ENCODE assay signal across 22 mouse cellular contexts in the genomic region with DNA sequence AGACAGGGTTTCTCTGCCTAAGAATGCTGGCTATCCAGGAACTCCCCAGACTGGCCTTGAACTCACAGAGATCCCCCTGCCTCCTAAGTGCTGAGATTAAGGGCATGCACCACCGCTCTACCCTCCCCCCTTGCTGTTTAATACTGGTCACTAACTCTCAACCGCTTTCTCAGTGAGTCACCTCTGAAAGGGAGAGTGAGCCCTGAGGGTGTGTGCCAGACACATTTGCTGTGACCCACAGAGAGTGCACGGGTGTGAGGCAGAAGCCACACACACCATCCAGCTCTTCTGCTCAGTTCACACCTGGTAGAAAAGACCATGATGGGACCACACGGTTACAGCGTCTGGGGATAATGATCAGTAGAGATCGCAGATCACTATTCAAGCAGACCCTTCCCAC. TPM values are rescaled to one million over a fixed set of nuclear protein-coding genes. Genes with fewer than 3 reads are reported as not detected.
DNase-seq lines count a peak whose midpoint lies in the region; ATAC-seq and TF ChIP-seq lines count a peak whose summit lies in the region.
"Had no signal": no experiment of that assay in that cellular context is flagged by ENCODE, and none has a peak within 500 bp of the region (broad histone marks: within the 10 kb centered on the region; RNA-seq: fewer than 3 reads in every experiment).

No protein-coding gene starts in this region.

- no peak overlapping the region for H3K4me3 ChIP-seq in heart, embryonic 14.5 days (ENCODE audit: control insufficient read depth in 1 of 2, insufficient read depth in 1 of 2, low read depth in 1 of 2, low read length in 2 of 2)
- no peak overlapping the region for H3K4me3 ChIP-seq in heart, embryonic 11.5 days (ENCODE audit: low read depth, low read length)
- H3K4me3 ChIP-seq in stomach, postnatal 0 days (ENCODE audit: low read depth, low read length), result no peak overlapping the region
- H3K4me3 ChIP-seq in limb, embryonic 10.5 days, result no peak overlapping the region
- H3K4me3 ChIP-seq: embryonic facial prominence, embryonic 13.5 days; forebrain, embryonic 12.5 days; heart, embryonic 10.5 days; hindbrain, embryonic 12.5 days had no signal

- no peak overlapping the region for H3K27ac ChIP-seq in heart, embryonic 14.5 days (replicated peaks in 1 of 2; ENCODE audit: control insufficient read depth in 1 of 2, insufficient read depth in 1 of 2, low read depth in 2 of 2, low read length in 2 of 2)
- H3K27ac ChIP-seq in heart, embryonic 11.5 days (ENCODE audit: low read depth, low read length), result no peak overlapping the region
- H3K27ac ChIP-seq in stomach, postnatal 0 days (replicated peaks), result no peak overlapping the region
- H3K27ac ChIP-seq in limb, embryonic 10.5 days, result no peak overlapping the region
- H3K27ac ChIP-seq: embryonic facial prominence, embryonic 13.5 days; forebrain, embryonic 12.5 days; heart, embryonic 10.5 days; hindbrain, embryonic 12.5 days had no signal

- WGBS in heart, embryonic 14.5 days, result 81% methylated on average over 6 of the region's 6 CpGs
- 86% methylated on average over 6 of the region's 6 CpGs for WGBS in heart, embryonic 11.5 days (ENCODE audit: insufficient replicate concordance)
- 78% methylated on average over 6 of the region's 6 CpGs for WGBS in stomach, postnatal 0 days
- WGBS in limb, embryonic 10.5 days, result 89% methylated on average over 6 of the region's 6 CpGs

- in situ Hi-C loops in Patski (cut with MboI; ENCODE audit: low pct_unique_long_range_greater_than_20kb), result no loop called here

- DNase-seq in 3T3-L1 (ENCODE audit: low read depth, low spot score) (peak; percentile 80), Patski (ENCODE audit: low read depth, low spot score) (no peak)
- no peak for DNase-seq in stomach, postnatal 0 days (ENCODE audit: low spot score)
- no peak for DNase-seq in limb, embryonic 10.5 days (ENCODE audit: low spot score)
- DNase-seq in spleen, postnatal 36 days (ENCODE audit: low spot score in 2 of 2), result no peak
- DNase-seq: adrenal gland, postnatal 25 days; B cell, adult 2 months; cerebellum, adult 18-20 months; cerebellum, postnatal 36 days; forebrain, postnatal 0 days; gastrocnemius, postnatal 14 days; kidney, adult 18-20 months had no signal

- 0 out of 2 replicates have a peak, but pooled peaks have one; percentile 16 for ATAC-seq in heart, embryonic 14.5 days (ENCODE audit: insufficient number of reproducible peaks, insufficient read depth, low FRiP score, low read depth)
- no peak for ATAC-seq in heart, embryonic 11.5 days (replicated peaks; ENCODE audit: insufficient number of reproducible peaks, low FRiP score, low TSS enrichment)
- peak; percentile 55 for ATAC-seq in Patski
- ATAC-seq in stomach, postnatal 0 days (ENCODE audit: low FRiP score, low TSS enrichment), result peak; percentile 72
- ATAC-seq: CD4-positive, CD25-positive, alpha-beta regulatory T cell, adult 4 months; forebrain, postnatal 0 days; hindbrain, embryonic 16.5 days; inflammation-experienced regulatory T-cells, adult 6 months had no signal

- POLR2A ChIA-PET in Patski (lab: Charles Lee), result no interaction called here

- no peak overlapping the region for H3K4me2 ChIP-seq in heart, embryonic 14.5 days (ENCODE audit: low read length)
- H3K4me2 ChIP-seq in heart, embryonic 11.5 days, result no peak overlapping the region
- H3K4me2 ChIP-seq in stomach, postnatal 0 days (replicated peaks; ENCODE audit: low read depth), result no peak overlapping the region
- H3K4me2 ChIP-seq: embryonic facial prominence, embryonic 13.5 days; forebrain, embryonic 12.5 days; hindbrain, embryonic 12.5 days had no signal

- H3K9me3 ChIP-seq in heart, embryonic 14.5 days (ENCODE audit: control insufficient read depth, low read length), result no peaks in the 10 kb centered on the region
- H3K9me3 ChIP-seq in heart, embryonic 11.5 days (replicated peaks; ENCODE audit: control insufficient read depth, low read length), result no peaks in the 10 kb centered on the region
- no peaks in the 10 kb centered on the region for H3K9me3 ChIP-seq in stomach, postnatal 0 days (ENCODE audit: control insufficient read depth, low read length)
- no peaks in the 10 kb centered on the region for H3K9me3 ChIP-seq in limb, embryonic 10.5 days (replicated peaks)
- H3K9me3 ChIP-seq: embryonic facial prominence, embryonic 13.5 days; forebrain, embryonic 12.5 days; G1E; heart, embryonic 10.5 days; hindbrain, embryonic 12.5 days had no signal

- CTCF ChIA-PET in Patski (lab: Charles Lee), result no interaction called here

- TF ChIP-seq CTCF in Patski (IDR thresholded peaks at IDR 0.05), result no peak
- no peak for TF ChIP-seq CTCF in stomach, postnatal 0 days (IDR thresholded peaks at IDR 0.05; ENCODE audit: low read depth)

- peaks cover 6 to 10% of the 10 kb centered on the region in 2 experiments for H3K4me1 ChIP-seq in heart, embryonic 14.5 days (ENCODE audit: control insufficient read depth in 2 of 2, insufficient read depth in 2 of 2, low read length in 2 of 2)
- H3K4me1 ChIP-seq in heart, embryonic 11.5 days (ENCODE audit: control insufficient read depth, insufficient read depth, low read length), result peaks cover 12% of the 10 kb centered on the region
- peaks cover 5% of the 10 kb centered on the region; the same call in 1 of the 2 replicates for H3K4me1 ChIP-seq in stomach, postnatal 0 days (replicated peaks; ENCODE audit: control insufficient read depth, insufficient read depth)
- H3K4me1 ChIP-seq in limb, embryonic 10.5 days, result peaks cover 23% of the 10 kb centered on the region

- H3K9ac ChIP-seq in heart, embryonic 14.5 days (ENCODE audit: low read length), result no peak overlapping the region
- no peak overlapping the region for H3K9ac ChIP-seq in heart, embryonic 11.5 days (ENCODE audit: low read depth, low read length)
- no peak overlapping the region for H3K9ac ChIP-seq in stomach, postnatal 0 days (ENCODE audit: low read length)
- H3K9ac ChIP-seq: embryonic facial prominence, embryonic 13.5 days; forebrain, embryonic 12.5 days; forebrain, postnatal 0 days; hindbrain, embryonic 12.5 days had no signal

- no peak for TF ChIP-seq EP300 in stomach, postnatal 0 days (optimal IDR thresholded peaks at IDR 0.05)

- peaks cover 28% of the 10 kb centered on the region for H3K36me3 ChIP-seq in heart, embryonic 14.5 days (ENCODE audit: control insufficient read depth, insufficient read depth, low read length)
- H3K36me3 ChIP-seq in heart, embryonic 11.5 days (ENCODE audit: control insufficient read depth, insufficient read depth, low read length), result no peaks in the 10 kb centered on the region; the same call in 1 of the 2 replicates
- no peaks in the 10 kb centered on the region; the same call in 1 of the 2 replicates for H3K36me3 ChIP-seq in stomach, postnatal 0 days (ENCODE audit: control insufficient read depth, insufficient read depth, low read length)
- peaks cover 85% of the 10 kb centered on the region for H3K36me3 ChIP-seq in limb, embryonic 10.5 days

- no peaks in the 10 kb centered on the region for H3K27me3 ChIP-seq in heart, embryonic 14.5 days (ENCODE audit: control insufficient read depth, insufficient read depth, low read length)
- no peaks in the 10 kb centered on the region for H3K27me3 ChIP-seq in heart, embryonic 11.5 days (ENCODE audit: control insufficient read depth, insufficient read depth, low read length)
- no peaks in the 10 kb centered on the region for H3K27me3 ChIP-seq in Patski
- no peaks in the 10 kb centered on the region for H3K27me3 ChIP-seq in stomach, postnatal 0 days (ENCODE audit: control insufficient read depth, insufficient read depth, low read length)
- no peaks in the 10 kb centered on the region for H3K27me3 ChIP-seq in limb, embryonic 10.5 days (ENCODE audit: low read depth, poor library complexity, severe bottlenecking)
- H3K27me3 ChIP-seq: embryonic facial prominence, embryonic 13.5 days; forebrain, embryonic 12.5 days; hindbrain, embryonic 12.5 days had no signal

RNA-seq across cellular contexts. Expression of gene Ppp2r5d, which starts 6.4 kb away (rescaled TPM):
- 42.7 and 46.3 TPM in 2 replicates for polyA plus RNA-seq in heart, embryonic 14.5 days (2014; fragmentation: Nextera tagmentation; extraction: Ambion mirVana)
- polyA plus RNA-seq in heart, embryonic 11.5 days (2014; fragmentation: Nextera tagmentation; extraction: Ambion mirVana), result 52.5 and 63.6 TPM in 2 replicates
- polyA plus RNA-seq in Patski (2021), result 87.8 TPM
- polyA plus RNA-seq in stomach, postnatal 0 days (2015; fragmentation: Nextera tagmentation; extraction: Ambion mirVana), result 27.2 and 30.3 TPM in 2 replicates
- 152 and 160 TPM in 2 replicates for polyA plus RNA-seq in limb, embryonic 10.5 days (2016; fragmentation: Nextera tagmentation; extraction: Ambion mirVana)

RNA-seq across cellular contexts. Expression of gene Pex6, which starts 12.7 kb away (rescaled TPM):
- 10.4 and 10.5 TPM in 2 replicates for polyA plus RNA-seq in heart, embryonic 14.5 days (2014; fragmentation: Nextera tagmentation; extraction: Ambion mirVana)
- 9.0 and 9.7 TPM in 2 replicates for polyA plus RNA-seq in heart, embryonic 11.5 days (2014; fragmentation: Nextera tagmentation; extraction: Ambion mirVana)
- polyA plus RNA-seq in Patski (2021), result 39.9 TPM
- polyA plus RNA-seq in stomach, postnatal 0 days (2015; fragmentation: Nextera tagmentation; extraction: Ambion mirVana), result 9.8 and 11.8 TPM in 2 replicates
- 24.6 and 26.9 TPM in 2 replicates for polyA plus RNA-seq in limb, embryonic 10.5 days (2016; fragmentation: Nextera tagmentation; extraction: Ambion mirVana)

RNA-seq across cellular contexts. Expression of gene Klhdc3, which starts 17.8 kb away (rescaled TPM):
- polyA plus RNA-seq in heart, embryonic 14.5 days (2014; fragmentation: Nextera tagmentation; extraction: Ambion mirVana), result 145 and 157 TPM in 2 replicates
- polyA plus RNA-seq in heart, embryonic 11.5 days (2014; fragmentation: Nextera tagmentation; extraction: Ambion mirVana), result 117 and 143 TPM in 2 replicates
- 61.4 TPM for polyA plus RNA-seq in Patski (2021)
- polyA plus RNA-seq in stomach, postnatal 0 days (2015; fragmentation: Nextera tagmentation; extraction: Ambion mirVana), result 73.7 and 75.0 TPM in 2 replicates
- 143 and 150 TPM in 2 replicates for polyA plus RNA-seq in limb, embryonic 10.5 days (2016; fragmentation: Nextera tagmentation; extraction: Ambion mirVana)

RNA-seq across cellular contexts. Expression of gene Mea1, which starts 19.9 kb away (rescaled TPM):
- 125 and 129 TPM in 2 replicates for polyA plus RNA-seq in heart, embryonic 14.5 days (2014; fragmentation: Nextera tagmentation; extraction: Ambion mirVana)
- 142 and 154 TPM in 2 replicates for polyA plus RNA-seq in heart, embryonic 11.5 days (2014; fragmentation: Nextera tagmentation; extraction: Ambion mirVana)
- polyA plus RNA-seq in Patski (2021), result 150 TPM
- polyA plus RNA-seq in stomach, postnatal 0 days (2015; fragmentation: Nextera tagmentation; extraction: Ambion mirVana), result 142 and 146 TPM in 2 replicates
- 143 and 145 TPM in 2 replicates for polyA plus RNA-seq in limb, embryonic 10.5 days (2016; fragmentation: Nextera tagmentation; extraction: Ambion mirVana)

RNA-seq across cellular contexts. Expression of gene Rrp36, which starts 24.4 kb away (rescaled TPM):
- 33.9 and 36.9 TPM in 2 replicates for polyA plus RNA-seq in heart, embryonic 14.5 days (2014; fragmentation: Nextera tagmentation; extraction: Ambion mirVana)
- 37.0 and 40.8 TPM in 2 replicates for polyA plus RNA-seq in heart, embryonic 11.5 days (2014; fragmentation: Nextera tagmentation; extraction: Ambion mirVana)
- 46.4 TPM for polyA plus RNA-seq in Patski (2021)
- 37.2 and 38.1 TPM in 2 replicates for polyA plus RNA-seq in stomach, postnatal 0 days (2015; fragmentation: Nextera tagmentation; extraction: Ambion mirVana)
- polyA plus RNA-seq in limb, embryonic 10.5 days (2016; fragmentation: Nextera tagmentation; extraction: Ambion mirVana), result 70.8 and 72.5 TPM in 2 replicates
